Mouse (Mus musculus): ENCODE data around the gene Scaf1. TPM values are rescaled to one million over a fixed set of nuclear protein-coding genes. Genes with fewer than 3 reads are reported as not detected.

Gene Scaf1
- polyA plus RNA-seq, 1 experiment = 72.1 TPM

GRCm38 (mm10) chr7:45048001-45048890 lies 32.1 kb upstream of the Scaf1 start:
- WGBS = 91% methylated on average over 38 of the region's 38 CpGs
- no peak overlapping the region; the same call in 1 of the 2 replicates for H3K27ac ChIP-seq (ENCODE audit: control insufficient read depth, insufficient read depth, low read depth, low read length, poor library complexity)
- H3K4me1 ChIP-seq (ENCODE audit: control insufficient read depth, insufficient read depth, low read length) = peaks cover 5% of the 10 kb centered on the region
- no peak for TF ChIP-seq POLR2A (IDR thresholded peaks at IDR 0.05; ENCODE audit: borderline replicate concordance, control insufficient read depth, low read depth, low read length)
- TF ChIP-seq CTCF (IDR thresholded peaks at IDR 0.05; ENCODE audit: control insufficient read depth, insufficient read depth, low read length) = no peak
- no peak overlapping the region for H3K4me3 ChIP-seq (replicated peaks; ENCODE audit: control insufficient read depth, low read depth, low read length)

- Histone ChIP-seq H3K4me3 (replicated peaks; ENCODE audit: control insufficient read depth, low read depth, low read length) (no peak overlapping the region), H3K27ac (ENCODE audit: control insufficient read depth, insufficient read depth, low read depth, low read length, poor library complexity) (no peak overlapping the region), H3K4me1 (ENCODE audit: control insufficient read depth, insufficient read depth, low read length) (peaks cover 5% of the 10 kb centered on the region)
- TF ChIP-seq POLR2A (IDR thresholded peaks at IDR 0.05; ENCODE audit: borderline replicate concordance, control insufficient read depth, low read depth, low read length) (no peak), CTCF (IDR thresholded peaks at IDR 0.05; ENCODE audit: control insufficient read depth, insufficient read depth, low read length) (no peak)
- 89% methylated on average over 14 of the region's 14 CpGs for WGBS
Observed at GRCm38 (mm10) chr7:45047491-45047890, 31.3 kb upstream of the Scaf1 start.

GRCm38 (mm10) chr7:45046853-45047350 lies 30.7 kb upstream of the Scaf1 start:
- 87% methylated on average over 26 of the region's 26 CpGs for WGBS
- TF ChIP-seq POLR2A (IDR thresholded peaks at IDR 0.05; ENCODE audit: borderline replicate concordance, control insufficient read depth, low read depth, low read length) (no peak), CTCF (IDR thresholded peaks at IDR 0.05; ENCODE audit: control insufficient read depth, insufficient read depth, low read length) (no peak)
- Histone ChIP-seq H3K4me1 (ENCODE audit: control insufficient read depth, insufficient read depth, low read length) (peaks cover 4% of the 10 kb centered on the region), H3K4me3 (replicated peaks; ENCODE audit: control insufficient read depth, low read depth, low read length) (no peak overlapping the region), H3K27ac (ENCODE audit: control insufficient read depth, insufficient read depth, low read depth, low read length, poor library complexity) (no peak overlapping the region)

- TF ChIP-seq POLR2A (IDR thresholded peaks at IDR 0.05; ENCODE audit: borderline replicate concordance, control insufficient read depth, low read depth, low read length) = no peak
- no peak for TF ChIP-seq CTCF (IDR thresholded peaks at IDR 0.05; ENCODE audit: control insufficient read depth, insufficient read depth, low read length)
- no peaks in the 10 kb centered on the region for H3K4me1 ChIP-seq (ENCODE audit: control insufficient read depth, insufficient read depth, low read length)
- 93% methylated on average over 22 of the region's 22 CpGs for WGBS
- no peak overlapping the region for H3K4me3 ChIP-seq (replicated peaks; ENCODE audit: control insufficient read depth, low read depth, low read length)
- no peak overlapping the region for H3K27ac ChIP-seq (ENCODE audit: control insufficient read depth, insufficient read depth, low read depth, low read length, poor library complexity)
Observed at GRCm38 (mm10) chr7:45045741-45046140, 29.6 kb upstream of the Scaf1 start.

GRCm38 (mm10) chr7:45043307-45043706 lies 27.1 kb upstream of the Scaf1 start:
- H3K4me1 ChIP-seq (ENCODE audit: control insufficient read depth, insufficient read depth, low read length) = no peaks in the 10 kb centered on the region
- 89% methylated on average over 14 of the region's 14 CpGs for WGBS

GRCm38 (mm10) chr7:45040851-45041250 lies 24.7 kb upstream of the Scaf1 start:
- WGBS = 87% methylated on average over 9 of the region's 9 CpGs
- TF ChIP-seq CTCF (IDR thresholded peaks at IDR 0.05; ENCODE audit: control insufficient read depth, insufficient read depth, low read length) (no peak), POLR2A (IDR thresholded peaks at IDR 0.05; ENCODE audit: borderline replicate concordance, control insufficient read depth, low read depth, low read length) (no peak)
- no peak overlapping the region for H3K4me3 ChIP-seq (replicated peaks; ENCODE audit: control insufficient read depth, low read depth, low read length)
- H3K27ac ChIP-seq (ENCODE audit: control insufficient read depth, insufficient read depth, low read depth, low read length, poor library complexity) = no peak overlapping the region
- H3K4me1 ChIP-seq (ENCODE audit: control insufficient read depth, insufficient read depth, low read length) = no peaks in the 10 kb centered on the region

More at GRCm38 (mm10) chr7:45043307-45043706, 27.1 kb upstream of the Scaf1 start:
- TF ChIP-seq POLR2A (IDR thresholded peaks at IDR 0.05; ENCODE audit: borderline replicate concordance, control insufficient read depth, low read depth, low read length) (no peak), CTCF (IDR thresholded peaks at IDR 0.05; ENCODE audit: control insufficient read depth, insufficient read depth, low read length) (no peak)
- Histone ChIP-seq H3K4me3 (replicated peaks; ENCODE audit: control insufficient read depth, low read depth, low read length) (no peak overlapping the region), H3K27ac (ENCODE audit: control insufficient read depth, insufficient read depth, low read depth, low read length, poor library complexity) (no peak overlapping the region)

- 93% methylated on average over 9 of the region's 9 CpGs for WGBS
- no peak for TF ChIP-seq CTCF (IDR thresholded peaks at IDR 0.05; ENCODE audit: control insufficient read depth, insufficient read depth, low read length)
- TF ChIP-seq POLR2A (IDR thresholded peaks at IDR 0.05; ENCODE audit: borderline replicate concordance, control insufficient read depth, low read depth, low read length) = no peak
- Histone ChIP-seq H3K4me3 (replicated peaks; ENCODE audit: control insufficient read depth, low read depth, low read length) (no peak overlapping the region), H3K27ac (ENCODE audit: control insufficient read depth, insufficient read depth, low read depth, low read length, poor library complexity) (no peak overlapping the region), H3K4me1 (ENCODE audit: control insufficient read depth, insufficient read depth, low read length) (no peaks in the 10 kb centered on the region)
Observed at GRCm38 (mm10) chr7:45038411-45038810, 22.2 kb upstream of the Scaf1 start.

GRCm38 (mm10) chr7:45037720-45038361 lies 21.7 kb upstream of the Scaf1 start:
- no peaks in the 10 kb centered on the region for H3K4me1 ChIP-seq (ENCODE audit: control insufficient read depth, insufficient read depth, low read length)
- no peak overlapping the region for H3K4me3 ChIP-seq (replicated peaks; ENCODE audit: control insufficient read depth, low read depth, low read length)
- TF ChIP-seq CTCF (IDR thresholded peaks at IDR 0.05; ENCODE audit: control insufficient read depth, insufficient read depth, low read length) = peak; percentile 85
- no peak for TF ChIP-seq POLR2A (IDR thresholded peaks at IDR 0.05; ENCODE audit: borderline replicate concordance, control insufficient read depth, low read depth, low read length)
- no peak overlapping the region for H3K27ac ChIP-seq (ENCODE audit: control insufficient read depth, insufficient read depth, low read depth, low read length, poor library complexity)
- WGBS = 58% methylated on average over 7 of the region's 7 CpGs
